Mouse (Mus musculus): ENCODE results near the gene Cd300lg.

The Cd300lg gene

GRCm38 (mm10) chr11:102051954-102052353, 10.6 kb downstream of the Cd300lg start:
- DNase-seq (ENCODE audit: low read depth) = no peak

GRCm38 (mm10) chr11:102052697-102053096, 11.4 kb downstream of the Cd300lg start:
- no peak for DNase-seq (ENCODE audit: low read depth)

- no peak for DNase-seq (ENCODE audit: low read depth)
Measured at GRCm38 (mm10) chr11:102053183-102053582, 11.9 kb downstream of the Cd300lg start.

- peak; percentile 48 for DNase-seq (ENCODE audit: low read depth)
Measured at GRCm38 (mm10) chr11:102053847-102054246, 12.5 kb downstream of the Cd300lg start.

- peak; percentile 67 for DNase-seq (ENCODE audit: low read depth)
Measured at GRCm38 (mm10) chr11:102061236-102061940, 20.1 kb downstream of the Cd300lg start.

- no peak for DNase-seq (ENCODE audit: low read depth)
Measured at GRCm38 (mm10) chr11:102061941-102062473, 20.7 kb downstream of the Cd300lg start.

- DNase-seq (ENCODE audit: low read depth) = no peak
Measured at GRCm38 (mm10) chr11:102063076-102063475, 21.8 kb downstream of the Cd300lg start.

- peak; percentile 14 for DNase-seq (ENCODE audit: low read depth)
Measured at GRCm38 (mm10) chr11:102068969-102069368, 27.7 kb downstream of the Cd300lg start.

GRCm38 (mm10) chr11:102069633-102070032, 28.3 kb downstream of the Cd300lg start:
- DNase-seq (ENCODE audit: low read depth) = no peak

- no peak for DNase-seq (ENCODE audit: low read depth)
Measured at GRCm38 (mm10) chr11:102070426-102070825, 29.1 kb downstream of the Cd300lg start.

GRCm38 (mm10) chr11:102072729-102073128, 31.4 kb downstream of the Cd300lg start:
- DNase-seq (ENCODE audit: low read depth) = no peak

GRCm38 (mm10) chr11:102073722-102074121, 32.4 kb downstream of the Cd300lg start:
- no peak for DNase-seq (ENCODE audit: low read depth)

- DNase-seq (ENCODE audit: low read depth) = no peak
Measured at GRCm38 (mm10) chr11:102082322-102082721, 41.0 kb downstream of the Cd300lg start.

- no peak for DNase-seq (ENCODE audit: low read depth)
Measured at GRCm38 (mm10) chr11:102083193-102083592, 41.9 kb downstream of the Cd300lg start.

GRCm38 (mm10) chr11:102084159-102084558, 42.9 kb downstream of the Cd300lg start:
- DNase-seq (ENCODE audit: low read depth) = no peak

GRCm38 (mm10) chr11:102086331-102086730, 45.0 kb downstream of the Cd300lg start:
- peak; percentile 28 for DNase-seq (ENCODE audit: low read depth)

- peak; percentile 87 for DNase-seq (ENCODE audit: low read depth)
Measured at GRCm38 (mm10) chr11:102087081-102087751, 45.9 kb downstream of the Cd300lg start.

- DNase-seq (ENCODE audit: low read depth) = peak; percentile 59
Measured at GRCm38 (mm10) chr11:102087931-102088898, 46.9 kb downstream of the Cd300lg start, which contains the start of gene Mpp2. Gene Mpp2 (minus strand): TSS chr11:102088515.

- peak; percentile 64 for DNase-seq (ENCODE audit: low read depth)
Measured at GRCm38 (mm10) chr11:102089088-102089808, 47.9 kb downstream of the Cd300lg start.

GRCm38 (mm10) chr11:102095676-102096075, 54.4 kb downstream of the Cd300lg start:
- DNase-seq (ENCODE audit: low read depth) = no peak

GRCm38 (mm10) chr11:102096446-102096845, 55.1 kb downstream of the Cd300lg start:
- DNase-seq (ENCODE audit: low read depth) = no peak
